Mouse (Mus musculus): ENCODE measurements around the gene Txn2. TPM values are rescaled to one million over a fixed set of nuclear protein-coding genes. Genes with fewer than 3 reads are reported as not detected.
A peak's percentile ranks its signal among the peaks of the same experiment; 100 is the strongest.

Gene Txn2
- total RNA-seq, 1 experiment from 2014 or later: 22.2 TPM

- ATAC-seq (ENCODE audit: extremely low read depth, insufficient number of reproducible peaks, low FRiP score, poor library complexity, severe bottlenecking): no peak
These were observed 7.0 kb upstream of the Txn2 start for GRCm38 (mm10) chr15:77935673-77936375.

GRCm38 (mm10) chr15:77934968-77935367, 6.2 kb upstream of the Txn2 start:
- no peak for ATAC-seq (ENCODE audit: extremely low read depth, insufficient number of reproducible peaks, low FRiP score, poor library complexity, severe bottlenecking)

GRCm38 (mm10) chr15:77934326-77934725, 5.5 kb upstream of the Txn2 start:
- ATAC-seq (ENCODE audit: extremely low read depth, insufficient number of reproducible peaks, low FRiP score, poor library complexity, severe bottlenecking): no peak

- peak; percentile 66 for ATAC-seq (ENCODE audit: extremely low read depth, insufficient number of reproducible peaks, low FRiP score, poor library complexity, severe bottlenecking)
These were observed 5.0 kb upstream of the Txn2 start for GRCm38 (mm10) chr15:77933770-77934169.

GRCm38 (mm10) chr15:77933222-77933621, 4.4 kb upstream of the Txn2 start:
- ATAC-seq (ENCODE audit: extremely low read depth, insufficient number of reproducible peaks, low FRiP score, poor library complexity, severe bottlenecking): no peak

GRCm38 (mm10) chr15:77931689-77932016, 2.8 kb upstream of the Txn2 start:
- no peak for ATAC-seq (ENCODE audit: extremely low read depth, insufficient number of reproducible peaks, low FRiP score, poor library complexity, severe bottlenecking)

- no peak for ATAC-seq (ENCODE audit: extremely low read depth, insufficient number of reproducible peaks, low FRiP score, poor library complexity, severe bottlenecking)
These were observed 2.3 kb upstream of the Txn2 start for GRCm38 (mm10) chr15:77930986-77931688.

GRCm38 (mm10) chr15:77929804-77930203, 998 bp upstream of the Txn2 start:
- no peak for ATAC-seq (ENCODE audit: extremely low read depth, insufficient number of reproducible peaks, low FRiP score, poor library complexity, severe bottlenecking)

- ATAC-seq (ENCODE audit: extremely low read depth, insufficient number of reproducible peaks, low FRiP score, poor library complexity, severe bottlenecking): no peak
These were observed 715 bp downstream of the Txn2 start for GRCm38 (mm10) chr15:77928091-77928490.

GRCm38 (mm10) chr15:77926921-77927320, 1.9 kb downstream of the Txn2 start:
- no peak for ATAC-seq (ENCODE audit: extremely low read depth, insufficient number of reproducible peaks, low FRiP score, poor library complexity, severe bottlenecking)

- ATAC-seq (ENCODE audit: extremely low read depth, insufficient number of reproducible peaks, low FRiP score, poor library complexity, severe bottlenecking): no peak
These were observed 3.6 kb downstream of the Txn2 start for GRCm38 (mm10) chr15:77925195-77925594.

GRCm38 (mm10) chr15:77923267-77924035, 5.4 kb downstream of the Txn2 start:
- ATAC-seq (ENCODE audit: extremely low read depth, insufficient number of reproducible peaks, low FRiP score, poor library complexity, severe bottlenecking): no peak

GRCm38 (mm10) chr15:77922710-77923109, 6.1 kb downstream of the Txn2 start:
- ATAC-seq (ENCODE audit: extremely low read depth, insufficient number of reproducible peaks, low FRiP score, poor library complexity, severe bottlenecking): no peak

GRCm38 (mm10) chr15:77921636-77922035, 7.2 kb downstream of the Txn2 start:
- ATAC-seq (ENCODE audit: extremely low read depth, insufficient number of reproducible peaks, low FRiP score, poor library complexity, severe bottlenecking): no peak

- no peak for ATAC-seq (ENCODE audit: extremely low read depth, insufficient number of reproducible peaks, low FRiP score, poor library complexity, severe bottlenecking)
These were observed 8.0 kb downstream of the Txn2 start for GRCm38 (mm10) chr15:77920511-77921462.

- no peak for ATAC-seq (ENCODE audit: extremely low read depth, insufficient number of reproducible peaks, low FRiP score, poor library complexity, severe bottlenecking)
These were observed 9.4 kb downstream of the Txn2 start for GRCm38 (mm10) chr15:77919441-77919840.

GRCm38 (mm10) chr15:77916851-77917544, 11.8 kb downstream of the Txn2 start:
- peak; percentile 68 for ATAC-seq (ENCODE audit: extremely low read depth, insufficient number of reproducible peaks, low FRiP score, poor library complexity, severe bottlenecking)

GRCm38 (mm10) chr15:77915287-77915686, 13.5 kb downstream of the Txn2 start:
- ATAC-seq (ENCODE audit: extremely low read depth, insufficient number of reproducible peaks, low FRiP score, poor library complexity, severe bottlenecking): no peak

Data from neutrophil, adult 5-6 weeks (primary cell).